Mouse (Mus musculus) hindbrain, embryonic 16.5 days (tissue): ENCODE measurements around the gene Sass6. TPM values are rescaled to one million over a fixed set of nuclear protein-coding genes. Genes with fewer than 3 reads are reported as not detected.
"Not testable (repeated sequence)": the region's sequence is repeated elsewhere in the genome, so short reads cannot be mapped to it uniquely, and the experiment has no call there.

Source experiments
- ATAC-seq: fragments of 200-750 bp; cut with Nextera tagmentation; 2 replicates; pipeline ENCODE4 v1.8.0; 2017; ENCODE audit warnings: moderate TSS enrichment, moderate library complexity
- H3K27ac ChIP-seq: fragments of 300-500 bp; sonication (generic); 2 replicates; pipeline ENCODE4 v1.5.1; 2014; ENCODE audit warnings: low read depth, mild to moderate bottlenecking, control low read depth, low read length, moderate library complexity
- H3K27me3 ChIP-seq: fragments of 300-500 bp; sonication (generic); replicated peaks from 2 replicates; pipeline ENCODE4 v1.6.1; 2014; ENCODE audit warnings: low read length; ENCODE audit not compliant: control insufficient read depth, insufficient read depth
- H3K36me3 ChIP-seq: fragments of 300-500 bp; sonication (generic); 2 replicates; pipeline ENCODE4 v1.6.1; 2014; ENCODE audit warnings: mild to moderate bottlenecking, low read length, moderate library complexity, mixed read lengths; ENCODE audit not compliant: control insufficient read depth, insufficient read depth
- H3K4me1 ChIP-seq: fragments of 300-500 bp; sonication (generic); 2 replicates; pipeline ENCODE4 v1.6.1; 2014; ENCODE audit warnings: low read depth, low read length; ENCODE audit not compliant: control insufficient read depth, insufficient read depth
- H3K4me2 ChIP-seq: fragments of 300-500 bp; sonication (generic); 2 replicates; pipeline ENCODE4 v1.6.1; 2014; ENCODE audit warnings: mild to moderate bottlenecking, low read length, control low read depth, moderate library complexity
- H3K4me3 ChIP-seq: fragments of 300-500 bp; sonication (generic); 2 replicates; pipeline ENCODE4 v1.5.1; 2014; ENCODE audit warnings: mild to moderate bottlenecking, low read length, control low read depth, moderate library complexity
- H3K9ac ChIP-seq: fragments of 300-500 bp; sonication (generic); 2 replicates; pipeline ENCODE4 v1.6.1; 2014; ENCODE audit warnings: low read depth, mild to moderate bottlenecking, control low read depth, low read length, moderate library complexity
- H3K9me3 ChIP-seq: fragments of 300-500 bp; sonication (generic); 2 replicates; pipeline ENCODE4 v1.6.1; 2014; ENCODE audit warnings: mild to moderate bottlenecking, low read length, moderate library complexity; ENCODE audit not compliant: control insufficient read depth
- WGBS: fragments of 180-500 bp; shearing (Covaris S2); extraction: QIAGEN DNeasy Blood & Tissue Kit; methylation state at CpG from one replicate; pipeline ENCODE4 v1.1.7; 2014; 5-methylcytosine and 5-hydroxymethylcytosine counted together
- polyA plus RNA-seq: library from polyadenylated mRNA; unstranded; fragments of >200 nt; fragmentation: Nextera tagmentation; extraction: Ambion mirVana; gene quantifications from 2 replicates; pipeline ENCODE4 v1.2.1, GENCODE M21; 2015

The Sass6 gene
- polyA plus RNA-seq, 1 experiment from 2014 or later = 11.5 TPM

DNA sequence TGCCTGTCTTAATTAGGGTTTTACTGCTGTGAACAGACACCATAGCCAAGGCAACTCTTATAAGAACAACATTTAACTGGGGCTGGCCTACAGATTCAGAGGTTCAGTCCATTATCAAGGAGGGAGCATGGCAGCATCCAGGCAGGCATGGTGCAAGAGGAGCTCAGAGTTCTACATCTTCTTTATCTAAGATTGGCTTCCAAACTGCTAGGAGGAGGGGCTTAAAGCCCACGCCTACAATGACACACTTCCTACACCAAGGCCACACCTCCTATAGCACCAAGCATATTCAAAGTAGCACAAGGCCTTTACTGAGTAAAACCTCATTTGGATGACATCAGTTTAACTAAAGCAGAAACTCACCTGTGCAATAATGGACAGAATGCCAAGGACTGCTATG is 45.2 kb downstream of the Sass6 start:
- Histone ChIP-seq H3K4me1 (no peaks in the 10 kb centered on the region), H3K4me2 (no peak overlapping the region), H3K9me3 (no peaks in the 10 kb centered on the region), H3K9ac (no peak overlapping the region), H3K27ac (no peak overlapping the region), H3K36me3 (peaks cover 37% of the 10 kb centered on the region), H3K27me3 (no peaks in the 10 kb centered on the region), H3K4me3 (no peak overlapping the region)
- 85% methylated on average over 1 of the region's 1 CpGs for WGBS
- ATAC-seq = no peak

DNA sequence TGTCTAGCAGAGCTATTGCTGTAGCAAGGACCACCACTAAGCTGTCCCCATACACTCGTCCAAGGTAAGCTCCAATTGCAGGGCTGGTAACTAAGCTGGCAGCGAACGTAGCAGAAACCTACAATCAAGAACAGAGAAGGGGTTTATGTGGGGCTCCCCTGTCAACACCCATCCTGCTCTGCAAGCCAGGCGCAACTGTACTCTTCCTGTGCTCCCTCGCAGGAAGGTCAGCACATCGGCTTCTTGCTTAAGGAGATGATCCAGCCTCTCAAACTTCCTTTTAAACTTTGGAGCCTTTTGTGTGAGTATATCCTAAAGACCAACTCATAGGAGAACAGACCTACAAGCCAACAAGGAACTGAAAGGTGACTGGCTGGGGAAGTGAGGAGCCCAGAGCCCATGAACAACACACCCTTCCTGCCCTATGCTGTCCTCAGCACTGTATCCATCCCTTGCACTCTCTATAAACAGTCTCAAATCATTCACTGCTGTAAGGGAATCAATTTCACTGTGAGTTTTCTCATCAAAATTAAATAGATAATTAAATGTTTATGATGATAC is 47.1 kb downstream of the Sass6 start:
- no peak overlapping the region for H3K9ac ChIP-seq
- no peak overlapping the region for H3K4me3 ChIP-seq
- H3K4me2 ChIP-seq = no peak overlapping the region
- no peak overlapping the region for H3K27ac ChIP-seq
- no peaks in the 10 kb centered on the region for H3K27me3 ChIP-seq
- peaks cover 37% of the 10 kb centered on the region for H3K36me3 ChIP-seq
- no peaks in the 10 kb centered on the region for H3K4me1 ChIP-seq
- no peak for ATAC-seq
- H3K9me3 ChIP-seq = no peaks in the 10 kb centered on the region
- WGBS = 94% methylated on average over 6 of the region's 6 CpGs

DNA sequence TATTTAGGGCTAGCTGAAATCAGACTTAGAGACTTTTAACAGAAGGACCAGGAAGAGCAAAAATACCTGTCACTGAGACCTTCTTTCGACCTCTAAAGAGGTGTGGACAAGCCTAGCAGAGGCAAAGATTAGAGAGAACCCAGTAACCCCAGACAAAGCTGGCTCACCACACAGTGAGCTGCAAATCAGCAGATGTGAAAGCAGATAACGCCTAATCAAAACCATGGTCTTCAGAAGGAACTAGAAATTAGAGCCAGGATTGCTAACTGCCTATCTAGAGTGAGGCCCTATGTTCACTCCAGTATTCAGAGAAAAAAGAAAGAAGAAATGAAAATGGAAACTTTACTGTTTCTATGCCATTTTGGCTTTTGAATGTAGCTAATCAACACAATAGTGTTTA is 47.6 kb downstream of the Sass6 start:
- Histone ChIP-seq H3K4me1 (no peaks in the 10 kb centered on the region), H3K9ac (no peak overlapping the region), H3K4me2 (no peak overlapping the region), H3K9me3 (no peaks in the 10 kb centered on the region), H3K27me3 (no peaks in the 10 kb centered on the region), H3K36me3 (peaks cover 37% of the 10 kb centered on the region), H3K4me3 (no peak overlapping the region), H3K27ac (no peak overlapping the region)
- no peak for ATAC-seq
- WGBS = 100% methylated on average over 2 of the region's 2 CpGs

DNA sequence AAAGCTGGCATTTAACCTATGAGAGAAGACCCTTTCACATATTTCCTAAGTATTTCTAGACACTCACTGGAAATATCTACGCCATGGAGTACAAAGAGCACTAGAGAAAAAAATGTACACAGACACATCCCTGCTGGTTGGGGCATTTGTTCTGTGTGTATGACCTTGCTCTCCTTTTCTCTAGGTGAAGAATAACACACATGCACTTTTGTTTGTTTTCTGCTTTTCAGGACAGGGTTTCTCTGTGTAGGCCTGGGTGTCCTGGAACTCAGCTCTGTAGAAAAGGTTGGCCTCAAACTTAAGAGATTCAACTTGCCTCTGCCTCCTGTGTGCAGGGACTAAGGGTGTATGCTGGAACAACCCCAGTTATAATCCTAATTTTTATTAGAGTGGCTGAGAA is 51.6 kb downstream of the Sass6 start:
- no peak overlapping the region for H3K9ac ChIP-seq
- no peak overlapping the region for H3K4me2 ChIP-seq
- no peaks in the 10 kb centered on the region for H3K4me1 ChIP-seq
- no peaks in the 10 kb centered on the region for H3K27me3 ChIP-seq
- no peaks in the 10 kb centered on the region for H3K9me3 ChIP-seq
- ATAC-seq = no peak
- H3K36me3 ChIP-seq = peaks cover 21% of the 10 kb centered on the region; the same call in 1 of the 2 replicates
- H3K4me3 ChIP-seq = no peak overlapping the region
- 89% methylated on average over 1 of the region's 1 CpGs for WGBS
- H3K27ac ChIP-seq = no peak overlapping the region

DNA sequence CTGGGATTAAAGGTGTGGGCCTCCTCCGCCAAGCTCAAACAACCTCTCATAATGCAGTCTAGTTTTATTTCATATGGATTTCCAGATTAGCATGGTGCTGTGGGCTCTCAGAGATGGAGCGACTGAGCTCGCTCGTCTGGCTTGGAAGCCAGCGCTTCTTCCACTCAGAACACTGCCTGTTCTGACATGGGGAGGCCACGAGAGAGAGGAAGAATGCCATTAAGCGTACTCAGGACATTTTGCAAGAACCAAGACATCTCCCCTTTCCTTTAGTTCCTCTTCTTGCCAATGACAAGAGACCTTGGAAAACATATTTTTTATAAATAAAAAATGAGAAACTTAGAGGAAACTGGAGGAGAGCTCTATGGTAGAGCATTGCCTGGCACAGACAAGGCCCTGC is 54.0 kb downstream of the Sass6 start:
- Histone ChIP-seq H3K27ac (no peak overlapping the region), H3K4me2 (no peak overlapping the region), H3K9ac (no peak overlapping the region), H3K36me3 (peaks cover 13% of the 10 kb centered on the region; the same call in 1 of the 2 replicates), H3K4me1 (peaks cover 7% of the 10 kb centered on the region), H3K27me3 (no peaks in the 10 kb centered on the region), H3K4me3 (no peak overlapping the region), H3K9me3 (no peaks in the 10 kb centered on the region)
- 90% methylated on average over 7 of the region's 7 CpGs for WGBS
- no peak for ATAC-seq

DNA sequence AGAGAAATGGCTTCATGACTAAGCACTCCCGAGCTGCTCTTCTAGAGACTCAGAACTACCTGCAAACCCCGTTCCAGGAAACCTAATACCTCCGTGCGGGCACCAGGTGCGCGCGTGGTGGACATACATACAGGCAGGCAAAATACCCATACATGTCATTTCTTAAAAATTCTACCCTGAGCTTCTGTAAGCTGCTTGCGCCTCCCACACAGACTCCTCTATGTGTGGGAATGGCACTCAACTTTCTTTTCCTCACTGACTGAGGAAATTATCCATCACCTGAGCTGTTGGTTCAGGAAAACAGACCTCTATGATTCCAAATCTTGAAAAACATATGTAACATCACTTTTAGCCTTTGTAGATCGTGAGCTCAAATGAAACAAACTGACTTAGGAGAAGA is 55.9 kb downstream of the Sass6 start:
- no peak for ATAC-seq
- Histone ChIP-seq H3K9me3 (no peaks in the 10 kb centered on the region), H3K27me3 (no peaks in the 10 kb centered on the region), H3K36me3 (peaks cover 5% of the 10 kb centered on the region; the same call in 1 of the 2 replicates), H3K4me1 (peaks cover 9% of the 10 kb centered on the region), H3K27ac (no peak overlapping the region), H3K4me3 (no peak overlapping the region), H3K9ac (no peak overlapping the region), H3K4me2 (no peak overlapping the region)
- WGBS = 96% methylated on average over 9 of the region's 9 CpGs

DNA sequence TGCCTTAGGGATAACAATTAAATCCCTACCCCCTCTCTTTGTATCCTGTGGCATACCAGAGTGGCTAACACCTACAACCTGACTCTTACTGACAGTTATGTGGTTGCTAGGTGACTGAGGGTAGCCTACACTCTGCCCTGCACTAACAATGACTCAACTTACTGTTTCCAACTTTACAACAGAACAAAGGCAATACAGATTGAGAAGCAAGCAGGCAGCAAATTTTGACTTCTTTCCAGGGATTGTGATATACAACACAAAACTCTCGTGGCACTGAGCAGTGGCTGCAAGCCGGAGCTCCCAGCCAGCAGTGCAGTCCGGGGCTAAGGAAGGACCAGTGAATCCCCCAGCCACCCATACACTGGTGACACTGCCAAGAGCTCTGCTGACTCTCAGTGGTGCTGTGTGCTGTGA is 57.3 kb downstream of the Sass6 start:
- Histone ChIP-seq H3K4me3 (no peak overlapping the region), H3K27me3 (no peaks in the 10 kb centered on the region), H3K4me1 (peaks cover 9% of the 10 kb centered on the region), H3K9me3 (no peaks in the 10 kb centered on the region), H3K4me2 (no peak overlapping the region), H3K9ac (no peak overlapping the region), H3K36me3 (0 out of 2 replicates have a peak, but pooled peaks cover 2% of the 10 kb centered on the region), H3K27ac (no peak overlapping the region)
- 50% methylated on average over 3 of the region's 3 CpGs for WGBS
- peak; percentile 66; the same call in 1 of the 2 replicates for ATAC-seq

DNA sequence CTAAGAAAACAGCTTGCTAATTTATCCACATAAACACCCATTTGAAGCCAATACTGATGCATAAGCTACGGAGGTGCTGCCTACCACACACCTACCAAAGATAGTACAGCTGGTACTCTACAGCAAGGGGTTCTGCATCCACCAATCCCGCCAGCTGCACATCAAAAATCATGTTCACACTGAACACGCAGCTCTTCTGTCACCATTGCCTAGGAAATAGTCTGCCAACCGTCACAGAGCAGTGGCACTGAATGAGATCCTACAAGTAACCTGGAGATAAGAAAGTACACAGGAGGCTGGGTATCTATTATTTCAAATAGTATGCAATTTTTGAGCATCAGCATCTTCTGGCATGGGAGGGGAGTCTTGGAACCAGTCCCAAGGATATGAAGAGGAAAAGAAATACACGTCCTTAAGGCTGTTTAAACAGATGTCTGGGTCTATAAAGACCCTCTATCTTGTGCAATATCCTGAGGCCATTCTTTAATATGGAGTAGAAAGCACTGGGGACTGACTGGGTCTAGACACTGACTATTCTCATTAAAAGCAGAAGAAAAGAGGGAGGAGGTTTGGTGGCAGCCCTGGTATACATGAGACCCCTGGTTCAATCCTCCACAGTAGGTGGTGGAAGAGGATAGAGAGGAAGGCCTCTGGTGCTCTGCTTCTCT is 58.6 kb downstream of the Sass6 start:
- H3K27ac ChIP-seq = no peak overlapping the region
- H3K4me2 ChIP-seq = no peak overlapping the region
- 65% methylated on average over 5 of the region's 5 CpGs for WGBS
- peaks cover 12% of the 10 kb centered on the region for H3K4me1 ChIP-seq
- H3K9me3 ChIP-seq = no peaks in the 10 kb centered on the region
- H3K4me3 ChIP-seq = no peak overlapping the region
- H3K27me3 ChIP-seq = no peaks in the 10 kb centered on the region
- H3K36me3 ChIP-seq = 0 out of 2 replicates have a peak, but pooled peaks cover 2% of the 10 kb centered on the region
- no peak; the same call in 1 of the 2 replicates for ATAC-seq
- no peak overlapping the region for H3K9ac ChIP-seq

DNA sequence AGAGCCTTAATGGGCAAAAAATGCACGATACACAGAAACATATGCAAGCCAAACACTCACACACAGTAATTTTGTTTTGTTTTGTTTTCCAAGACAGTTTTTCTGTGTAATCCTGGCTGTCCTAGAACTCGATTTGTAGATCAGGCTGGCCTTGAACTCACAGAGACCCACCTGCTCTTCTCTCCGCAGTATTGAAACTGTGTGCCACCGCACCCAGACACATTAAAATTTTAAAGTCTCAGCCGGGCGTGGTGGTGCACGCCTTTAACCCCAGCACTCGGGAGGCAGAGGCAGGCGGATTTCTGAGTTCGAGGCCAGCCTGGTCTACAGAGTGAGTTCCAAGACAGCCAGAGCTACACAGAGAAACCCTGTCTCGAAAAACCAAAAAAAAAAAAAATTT is 59.3 kb downstream of the Sass6 start:
- H3K9me3 ChIP-seq, H3K9ac ChIP-seq, H3K4me3 ChIP-seq, ATAC-seq, H3K36me3 ChIP-seq, H3K27me3 ChIP-seq, H3K27ac ChIP-seq, H3K4me2 ChIP-seq: not testable (repeated sequence)
- peaks cover 12% of the 10 kb centered on the region for H3K4me1 ChIP-seq
- 96% methylated on average over 11 of the region's 11 CpGs for WGBS
